Mouse (Mus musculus): Measurements from ENCODE around the gene Slc1a3. TPM values are rescaled to one million over a fixed set of nuclear protein-coding genes. Genes with fewer than 3 reads are reported as not detected.

The Slc1a3 gene
- polyA plus RNA-seq, 1 experiment from 2014 or later = 17.8 TPM

DNA sequence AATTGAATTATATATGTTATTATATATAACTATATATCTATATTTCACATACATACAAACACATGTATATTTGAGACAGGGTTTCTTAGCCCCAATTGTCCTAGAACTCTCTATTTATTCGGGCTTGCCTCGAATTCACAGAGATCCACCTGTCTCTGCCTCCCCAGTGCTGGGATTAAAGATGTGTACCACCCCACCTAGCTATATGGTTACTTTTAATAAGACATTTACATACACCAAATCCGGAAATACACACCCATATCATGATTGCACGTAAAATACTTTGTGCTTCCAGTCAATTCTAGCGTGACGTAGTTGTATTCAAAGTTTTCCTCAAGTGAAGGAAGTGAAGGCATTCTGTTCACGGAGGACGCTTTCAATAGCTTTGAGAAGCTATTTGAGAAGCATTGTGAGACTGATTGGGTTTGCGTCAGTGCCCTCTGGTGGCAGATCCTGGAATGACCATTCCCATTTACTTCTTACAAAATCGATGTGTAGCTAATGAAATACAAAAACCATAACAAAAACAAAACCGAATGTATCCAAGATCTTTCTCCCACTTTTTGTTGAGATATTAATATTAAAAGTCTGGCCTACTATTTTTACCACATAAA, 121.0 kb downstream of the Slc1a3 start:
- Histone ChIP-seq H3K9ac (no peak overlapping the region), H3K27ac (no peak overlapping the region), H3K4me2 (peak overlapping the region; percentile 36), H3K36me3 (no peaks in the 10 kb centered on the region), H3K4me1 (no peaks in the 10 kb centered on the region), H3K27me3 (no peaks in the 10 kb centered on the region), H3K9me3 (replicated peaks) (no peaks in the 10 kb centered on the region), H3K4me3 (replicated peaks) (no peak overlapping the region)
- ATAC-seq (replicated peaks; ENCODE audit: low FRiP score) = no peak
- 21% methylated on average over 11 of the region's 11 CpGs for WGBS

- Histone ChIP-seq H3K27ac (no peak overlapping the region), H3K4me1 (no peaks in the 10 kb centered on the region), H3K27me3 (no peaks in the 10 kb centered on the region), H3K36me3 (no peaks in the 10 kb centered on the region), H3K4me2 (no peak overlapping the region), H3K9me3 (replicated peaks) (no peaks in the 10 kb centered on the region), H3K9ac (no peak overlapping the region), H3K4me3 (replicated peaks) (no peak overlapping the region)
- 89% methylated on average over 5 of the region's 5 CpGs for WGBS
- ATAC-seq (replicated peaks; ENCODE audit: low FRiP score) = no peak
Measured at GRCm38 (mm10) chr15:8588065-8588464, 122.5 kb downstream of the Slc1a3 start.

DNA sequence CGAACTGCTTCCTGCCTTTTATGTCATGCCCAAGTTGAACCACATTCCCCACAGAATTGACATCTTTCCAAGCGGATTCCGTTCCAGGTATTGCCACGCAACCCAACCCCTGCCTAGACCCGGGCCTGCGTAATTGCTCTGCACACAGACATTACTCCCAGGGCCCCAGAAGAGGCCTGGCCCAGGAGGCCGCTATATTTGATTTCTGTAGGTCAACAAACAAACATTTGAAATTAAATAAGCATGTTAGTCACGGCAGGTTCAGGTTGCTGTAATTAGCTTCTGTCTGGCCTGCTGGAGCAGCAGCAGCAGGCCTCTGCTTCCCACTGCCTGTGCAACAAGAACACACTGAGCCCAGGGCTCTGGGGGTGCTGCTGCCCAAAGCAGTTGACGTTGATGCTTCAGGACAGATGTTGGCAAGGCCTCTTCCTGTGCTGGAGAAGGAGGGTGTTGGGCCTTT, 123.7 kb downstream of the Slc1a3 start:
- no peak overlapping the region for H3K4me3 ChIP-seq (replicated peaks)
- H3K36me3 ChIP-seq = no peaks in the 10 kb centered on the region
- no peaks in the 10 kb centered on the region for H3K4me1 ChIP-seq
- no peaks in the 10 kb centered on the region for H3K27me3 ChIP-seq
- H3K9me3 ChIP-seq (replicated peaks) = no peaks in the 10 kb centered on the region
- 70% methylated on average over 9 of the region's 9 CpGs for WGBS
- H3K9ac ChIP-seq = no peak overlapping the region
- no peak overlapping the region for H3K4me2 ChIP-seq
- no peak overlapping the region for H3K27ac ChIP-seq
- ATAC-seq (replicated peaks; ENCODE audit: low FRiP score) = no peak

Other genes starting within 250 kb of the Slc1a3 start
- not detected in 2 replicates for gene Gm2310, start 190.8 kb downstream of the Slc1a3 start, polyA plus RNA-seq (2015; fragmentation: Nextera tagmentation; extraction: Ambion mirVana)